Mouse (Mus musculus) intestine, postnatal 0 days (tissue): ENCODE data around the gene Slc1a1. TPM values are rescaled to one million over a fixed set of nuclear protein-coding genes. Genes with fewer than 3 reads are reported as not detected.

ENCODE experiments used
- ATAC-seq: fragments of 200-750 bp; cut with Nextera tagmentation; 2 replicates; pipeline ENCODE4 v1.8.0; 2017; ENCODE audit warnings: mild to moderate bottlenecking, moderate TSS enrichment, moderate library complexity
- H3K27ac ChIP-seq: fragments of 300-500 bp; sonication (generic); 2 replicates; pipeline ENCODE4 v1.5.1; 2014; ENCODE audit warnings: mild to moderate bottlenecking, low read depth, low read length, moderate library complexity
- H3K27me3 ChIP-seq: fragments of 300-500 bp; sonication (generic); replicated peaks from 2 replicates; pipeline ENCODE4 v1.6.1; 2014; ENCODE audit warnings: low read length, mixed read lengths; ENCODE audit not compliant: control insufficient read depth, insufficient read depth
- H3K36me3 ChIP-seq: fragments of 300-500 bp; sonication (generic); 2 replicates; pipeline ENCODE4 v1.6.1; 2014; ENCODE audit warnings: mild to moderate bottlenecking, moderate library complexity; ENCODE audit not compliant: control insufficient read depth, insufficient read depth
- H3K4me1 ChIP-seq: fragments of 300-500 bp; sonication (generic); replicated peaks from 2 replicates; pipeline ENCODE4 v1.6.1; 2014; ENCODE audit warnings: antibody characterized with exemption, low read length, mixed read lengths; ENCODE audit not compliant: control insufficient read depth, insufficient read depth
- H3K4me2 ChIP-seq: fragments of 300-500 bp; sonication (generic); replicated peaks from 2 replicates; pipeline ENCODE4 v1.6.1; 2014; ENCODE audit warnings: low read depth, mild to moderate bottlenecking, moderate library complexity
- H3K4me3 ChIP-seq: fragments of 300-500 bp; sonication (generic); 2 replicates; pipeline ENCODE4 v1.5.1; 2014; ENCODE audit warnings: low read depth, low read length
- H3K9ac ChIP-seq: fragments of 300-500 bp; sonication (generic); 2 replicates; pipeline ENCODE4 v1.6.1; 2014; ENCODE audit warnings: mild to moderate bottlenecking, low read depth, low read length
- H3K9me3 ChIP-seq: fragments of 300-500 bp; sonication (generic); 2 replicates; pipeline ENCODE4 v1.6.1; 2016; ENCODE audit warnings: mixed run types; ENCODE audit not compliant: control insufficient read depth
- CTCF ChIP-seq: sonication (generic); IDR thresholded peaks from 2 replicates; pipeline ENCODE4 v1.5.1; 2016; ENCODE audit warnings: low read depth, mild to moderate bottlenecking, control low read depth, antibody characterized with exemption, moderate library complexity
- WGBS: fragments of 180-500 bp; shearing (Covaris S2); extraction: QIAGEN DNeasy Blood & Tissue Kit; methylation state at CpG from one replicate; pipeline ENCODE4 v1.1.7; 2014; 5-methylcytosine and 5-hydroxymethylcytosine counted together
- polyA plus RNA-seq: library from polyadenylated mRNA; unstranded; fragments of >200 nt; fragmentation: Nextera tagmentation; extraction: Ambion mirVana; gene quantifications from 2 replicates; pipeline ENCODE4 v1.2.1, GENCODE M21; 2015

Slc1a1 gene
- polyA plus RNA-seq, 1 experiment from 2014 or later, result 2.2 TPM

DNA sequence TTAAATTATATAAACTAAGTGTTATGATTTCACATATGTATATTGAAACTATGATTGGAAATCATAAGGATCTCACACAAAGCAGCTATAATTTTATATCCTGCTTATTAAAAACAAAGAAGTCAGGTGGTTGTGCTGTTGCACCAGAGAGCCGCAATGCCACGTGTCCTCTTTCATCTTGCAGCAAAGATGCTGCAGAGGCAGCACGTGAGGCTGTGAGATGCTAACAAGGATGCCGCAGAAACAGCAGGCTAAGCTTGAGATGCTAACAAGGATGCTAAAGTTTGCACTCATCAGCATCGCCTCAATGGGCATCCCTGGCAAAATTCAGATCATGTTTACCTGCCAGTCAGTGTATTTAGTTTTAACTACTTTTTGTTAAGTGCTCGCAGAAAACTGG lies 34.4 kb upstream of the Slc1a1 start:
- Histone ChIP-seq H3K27ac (no peak overlapping the region), H3K4me3 (no peak overlapping the region), H3K36me3 (no peaks in the 10 kb centered on the region), H3K4me2 (no peak overlapping the region), H3K9me3 (no peaks in the 10 kb centered on the region), H3K27me3 (no peaks in the 10 kb centered on the region), H3K4me1 (no peaks in the 10 kb centered on the region), H3K9ac (no peak overlapping the region)
- no peak for ATAC-seq
- no peak for TF ChIP-seq CTCF
- 57% methylated on average over 6 of the region's 6 CpGs for WGBS

DNA sequence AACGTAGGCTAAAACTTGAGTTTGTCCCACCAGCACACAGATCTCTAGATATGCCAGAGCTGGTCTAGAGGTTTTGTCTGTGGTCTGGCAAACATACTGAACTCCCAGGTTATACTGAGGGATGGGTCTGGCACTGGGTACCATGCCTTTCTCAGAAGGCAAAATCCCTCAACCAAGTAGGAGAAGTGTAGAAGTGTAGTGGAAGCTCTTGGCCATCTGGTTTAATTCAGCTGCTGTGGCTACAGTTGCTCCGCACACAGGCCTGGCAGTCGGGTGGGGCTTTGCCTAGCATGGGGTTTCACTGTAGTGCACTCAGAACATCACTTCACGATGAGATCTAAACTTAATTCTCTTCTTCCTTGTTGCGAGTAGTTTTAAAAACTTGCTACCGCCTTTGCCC lies 28.6 kb upstream of the Slc1a1 start:
- no peak for TF ChIP-seq CTCF
- no peak for ATAC-seq
- 91% methylated on average over 6 of the region's 6 CpGs for WGBS

DNA sequence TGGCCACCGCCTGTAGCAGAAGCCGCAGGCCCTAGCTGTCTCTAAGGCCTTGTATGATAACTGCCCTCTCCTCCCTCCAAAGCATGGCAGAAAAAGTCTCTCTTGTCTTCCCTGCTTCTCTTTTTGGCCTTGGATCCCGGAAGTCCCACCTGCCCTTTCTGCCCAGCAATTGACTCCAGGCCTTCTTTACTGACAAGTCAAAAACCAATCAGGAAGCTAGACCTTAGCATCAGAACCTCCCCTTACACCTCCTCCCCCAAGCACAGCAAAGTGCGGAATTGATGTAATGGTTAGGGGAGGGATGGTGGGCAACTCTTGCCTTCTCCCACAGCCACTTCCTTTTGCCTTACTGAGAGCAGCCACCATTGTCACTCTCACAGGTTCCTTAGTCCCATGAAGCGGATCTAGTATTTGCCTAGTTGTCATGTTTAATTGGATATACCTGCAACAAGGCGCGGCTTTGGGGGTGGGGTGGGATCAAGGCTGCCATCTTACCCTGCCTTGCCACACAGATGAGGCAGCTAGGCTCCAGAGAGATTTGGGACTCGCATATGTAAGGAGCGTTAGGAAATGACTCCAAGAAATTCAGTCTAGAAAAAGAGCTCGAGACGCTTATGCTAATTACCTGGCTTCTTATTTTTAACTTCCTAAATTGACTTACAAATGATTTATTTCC lies 27.9 kb upstream of the Slc1a1 start:
- Histone ChIP-seq H3K9me3 (no peaks in the 10 kb centered on the region), H3K27ac (no peak overlapping the region), H3K4me1 (no peaks in the 10 kb centered on the region), H3K36me3 (no peaks in the 10 kb centered on the region), H3K4me2 (no peak overlapping the region), H3K27me3 (no peaks in the 10 kb centered on the region), H3K9ac (no peak overlapping the region), H3K4me3 (no peak overlapping the region)
- no peak for TF ChIP-seq CTCF
- 93% methylated on average over 11 of the region's 11 CpGs for WGBS
- ATAC-seq, result no peak

More for the DNA sequence above, 28.6 kb upstream of the Slc1a1 start:
- H3K9me3 ChIP-seq, result no peaks in the 10 kb centered on the region
- H3K9ac ChIP-seq, result no peak overlapping the region
- no peak overlapping the region for H3K27ac ChIP-seq
- H3K27me3 ChIP-seq, result no peaks in the 10 kb centered on the region
- H3K4me1 ChIP-seq, result no peaks in the 10 kb centered on the region
- no peaks in the 10 kb centered on the region for H3K36me3 ChIP-seq
- no peak overlapping the region for H3K4me3 ChIP-seq
- no peak overlapping the region for H3K4me2 ChIP-seq

DNA sequence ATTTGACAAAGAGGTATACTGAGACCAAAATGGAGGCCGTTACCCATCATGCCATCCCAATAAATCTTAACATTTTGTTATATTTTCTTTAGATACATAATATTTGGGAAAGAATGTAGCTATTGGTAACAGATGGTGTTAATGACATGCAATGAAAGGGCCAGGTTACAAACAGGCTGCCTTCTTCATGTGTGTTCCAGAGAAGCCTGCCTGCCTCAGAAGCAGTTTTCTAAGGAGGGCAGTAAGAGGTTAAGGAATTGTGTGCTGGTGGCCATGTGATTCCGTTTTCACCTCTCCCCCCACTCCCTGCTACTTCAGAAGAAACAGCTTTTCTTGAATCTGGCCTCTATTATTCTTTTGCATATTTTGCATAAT lies 27.4 kb upstream of the Slc1a1 start:
- Histone ChIP-seq H3K4me2 (no peak overlapping the region), H3K9ac (no peak overlapping the region), H3K4me1 (no peaks in the 10 kb centered on the region), H3K4me3 (no peak overlapping the region), H3K9me3 (no peaks in the 10 kb centered on the region), H3K27ac (no peak overlapping the region), H3K27me3 (no peaks in the 10 kb centered on the region), H3K36me3 (no peaks in the 10 kb centered on the region)
- 73% methylated on average over 2 of the region's 2 CpGs for WGBS
- no peak for ATAC-seq
- no peak for TF ChIP-seq CTCF

DNA sequence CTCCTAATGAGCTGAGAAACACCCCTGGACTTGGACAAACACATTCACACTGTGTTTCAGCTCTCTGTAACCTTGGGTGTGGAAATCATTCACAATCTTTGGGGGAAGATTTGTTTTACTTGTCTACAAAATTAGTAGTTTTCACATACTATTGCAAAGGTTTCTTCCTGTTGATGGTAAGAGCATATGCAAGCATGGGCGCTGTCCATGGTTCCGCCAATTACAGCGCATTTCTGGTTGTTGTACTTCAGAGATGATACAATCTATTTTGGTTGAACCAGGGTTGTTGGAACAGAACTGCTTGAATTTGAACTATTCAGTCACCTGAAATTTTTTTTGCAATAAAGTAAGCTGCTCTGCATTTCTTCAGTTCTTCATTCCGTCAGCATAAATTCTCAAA lies 16.6 kb upstream of the Slc1a1 start:
- no peaks in the 10 kb centered on the region for H3K27me3 ChIP-seq
- no peak for ATAC-seq
- no peak for TF ChIP-seq CTCF
- H3K9me3 ChIP-seq, result no peaks in the 10 kb centered on the region
- H3K4me3 ChIP-seq, result no peak overlapping the region
- H3K9ac ChIP-seq, result no peak overlapping the region
- 72% methylated on average over 4 of the region's 4 CpGs for WGBS
- no peak overlapping the region for H3K27ac ChIP-seq
- H3K36me3 ChIP-seq, result no peaks in the 10 kb centered on the region
- H3K4me1 ChIP-seq, result no peaks in the 10 kb centered on the region
- no peak overlapping the region for H3K4me2 ChIP-seq

DNA sequence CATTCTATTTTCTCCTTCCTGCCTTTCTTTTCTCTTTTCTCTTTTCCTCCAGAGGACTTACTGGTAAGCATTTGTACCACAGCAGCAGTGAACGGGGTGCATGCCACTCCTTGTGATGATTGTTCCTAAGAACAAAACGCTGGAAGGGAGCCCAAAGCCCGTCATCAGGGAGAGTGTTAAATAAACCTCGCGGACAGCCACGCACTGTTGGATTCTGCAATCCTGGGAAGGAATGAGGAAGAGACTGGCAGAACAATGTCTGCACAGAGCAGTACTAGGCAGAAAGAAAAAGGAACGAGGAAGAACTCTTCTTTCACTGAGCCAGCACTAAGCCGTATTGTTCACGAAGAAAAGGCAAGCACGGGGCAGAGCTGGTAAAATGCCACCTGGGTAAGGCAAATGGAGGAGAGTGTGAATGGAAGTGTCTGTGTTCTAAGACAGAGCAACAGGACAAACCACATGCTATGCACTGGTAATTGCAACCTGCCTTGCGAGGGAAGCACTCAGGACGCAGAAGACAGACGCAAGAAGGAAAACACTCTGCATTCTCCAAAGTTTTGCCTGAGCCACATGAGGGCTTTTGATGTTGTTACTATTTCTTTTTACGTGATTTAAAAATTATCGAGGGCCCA lies 7.0 kb upstream of the Slc1a1 start:
- peak; percentile 80 for ATAC-seq
- no peak for TF ChIP-seq CTCF
- no peaks in the 10 kb centered on the region for H3K36me3 ChIP-seq
- no peak overlapping the region for H3K27ac ChIP-seq
- no peaks in the 10 kb centered on the region for H3K27me3 ChIP-seq
- no peak overlapping the region for H3K9ac ChIP-seq
- no peaks in the 10 kb centered on the region for H3K4me1 ChIP-seq
- no peaks in the 10 kb centered on the region for H3K9me3 ChIP-seq
- 33% methylated on average over 15 of the region's 15 CpGs for WGBS
- H3K4me2 ChIP-seq, result peak overlapping the region; percentile 35
- no peak overlapping the region for H3K4me3 ChIP-seq
